Mouse (Mus musculus) right cerebral cortex, adult 18-20 months (tissue): ENCODE measurements around the gene Phactr1.
A peak's percentile ranks its signal among the peaks of the same experiment; 100 is the strongest.

ENCODE experiments used
- DNase-seq: peaks from one replicate; pipeline ENCODE4 v3.0.0; 2022; ENCODE audit warnings: mixed read lengths

Phactr1 gene

DNA sequence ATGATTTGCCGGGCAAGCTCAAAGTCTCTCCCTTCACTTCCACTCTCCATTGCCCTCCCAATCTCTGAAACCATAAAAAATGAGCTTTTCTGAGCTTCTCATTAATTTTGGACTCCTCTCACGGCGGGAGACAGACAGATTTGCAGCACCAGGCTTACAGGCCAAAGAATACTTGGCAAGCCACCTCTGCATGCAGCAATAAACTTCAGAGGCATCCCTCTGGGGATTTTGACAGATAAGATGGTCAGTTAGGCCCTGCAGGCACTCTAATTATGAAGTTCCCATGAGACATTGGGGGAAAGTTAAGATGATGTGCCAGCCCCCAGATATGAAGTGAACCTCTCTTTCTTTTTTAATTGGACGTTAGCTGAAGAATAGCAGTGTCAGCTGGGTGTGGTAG lies 300.2 kb downstream of the Phactr1 start:
- no peak for DNase-seq

DNA sequence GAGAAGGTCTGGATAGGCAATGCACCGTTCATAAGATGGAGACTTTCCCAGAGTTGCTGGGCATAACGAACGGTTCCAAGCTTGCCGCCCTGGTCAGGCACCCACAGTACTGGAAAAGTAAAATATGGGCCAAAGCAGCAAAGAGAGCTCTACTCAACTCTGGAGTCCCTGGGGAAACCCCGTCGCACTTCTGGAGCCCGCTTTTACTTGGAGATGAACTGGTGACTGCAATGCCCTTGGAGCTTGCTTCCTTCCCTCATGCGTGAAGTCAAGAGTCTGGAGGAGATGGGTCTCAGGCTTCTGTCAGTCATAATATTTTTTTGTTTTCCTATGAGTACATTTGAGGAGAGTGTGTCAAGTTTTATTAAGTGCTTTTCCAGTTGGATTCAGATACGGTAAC lies 302.2 kb downstream of the Phactr1 start:
- no peak for DNase-seq

DNA sequence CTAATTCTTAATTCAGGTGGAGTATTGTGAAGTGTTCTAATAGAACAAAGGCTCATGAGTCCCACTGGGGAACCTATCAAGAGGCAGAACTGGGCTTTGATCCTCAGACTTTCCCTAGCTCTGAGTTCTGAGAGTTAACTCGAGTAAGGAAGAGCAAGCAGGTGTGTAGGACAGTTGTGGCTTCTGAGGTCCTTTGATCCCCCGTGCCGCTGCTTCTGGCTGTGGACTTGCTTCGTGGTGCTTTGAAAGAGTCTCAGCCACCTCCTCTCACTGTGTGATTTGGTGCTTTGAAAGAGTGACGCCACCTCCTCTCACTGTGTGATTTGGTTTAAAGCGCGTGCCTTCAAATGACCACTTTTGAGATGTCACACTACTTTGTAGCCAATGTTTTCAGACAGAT lies 305.4 kb downstream of the Phactr1 start:
- DNase-seq, result no peak

DNA sequence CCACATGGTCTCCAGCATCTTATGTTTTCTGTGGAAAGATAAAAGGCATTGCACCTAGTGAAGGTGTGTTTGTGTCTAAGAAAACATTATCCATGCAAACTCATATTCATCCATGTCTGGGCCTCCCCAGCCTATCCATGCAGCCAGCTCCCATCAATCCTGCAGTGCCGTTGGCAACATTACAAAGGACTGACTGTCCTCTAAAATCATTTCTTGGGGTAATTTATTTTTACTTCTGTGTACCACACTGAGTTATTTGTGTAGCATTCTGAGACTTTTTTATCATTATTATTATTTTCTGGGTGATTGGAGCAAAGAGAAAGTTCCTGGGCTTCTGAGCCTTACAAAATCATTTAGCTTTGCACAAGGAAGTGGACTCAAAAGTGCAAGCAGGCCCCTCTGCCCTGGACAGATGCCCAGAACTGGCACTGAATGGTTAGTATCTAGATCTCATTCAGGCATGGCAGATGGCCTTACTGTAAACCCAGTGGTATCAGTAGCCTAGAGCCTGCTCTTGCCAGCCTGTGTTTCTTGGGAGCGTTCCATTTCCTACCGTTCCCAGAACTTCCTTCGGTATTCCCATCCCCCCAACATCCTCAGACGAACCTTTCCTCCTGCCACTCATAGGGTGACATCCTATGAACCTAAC lies 307.6 kb downstream of the Phactr1 start:
- DNase-seq, result no peak

DNA sequence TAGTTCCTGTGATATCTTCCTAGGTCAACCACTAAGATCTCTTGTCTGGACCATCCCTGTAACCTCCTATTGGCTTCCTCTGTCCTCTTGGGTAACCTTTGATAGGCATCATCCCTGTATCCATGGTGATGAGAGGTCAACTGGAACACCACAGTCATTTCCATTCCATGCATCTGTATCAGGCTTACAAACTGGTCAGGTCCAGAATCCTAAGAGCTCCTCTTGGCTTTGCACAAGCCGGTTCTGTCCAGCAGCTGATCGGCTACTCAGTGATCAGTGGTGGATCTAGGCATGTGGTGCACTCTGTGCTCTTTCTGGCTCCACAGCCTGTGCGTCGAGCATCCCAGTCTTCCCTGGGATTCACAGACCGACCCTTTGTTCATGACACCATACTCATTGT lies 309.1 kb downstream of the Phactr1 start:
- no peak for DNase-seq

DNA sequence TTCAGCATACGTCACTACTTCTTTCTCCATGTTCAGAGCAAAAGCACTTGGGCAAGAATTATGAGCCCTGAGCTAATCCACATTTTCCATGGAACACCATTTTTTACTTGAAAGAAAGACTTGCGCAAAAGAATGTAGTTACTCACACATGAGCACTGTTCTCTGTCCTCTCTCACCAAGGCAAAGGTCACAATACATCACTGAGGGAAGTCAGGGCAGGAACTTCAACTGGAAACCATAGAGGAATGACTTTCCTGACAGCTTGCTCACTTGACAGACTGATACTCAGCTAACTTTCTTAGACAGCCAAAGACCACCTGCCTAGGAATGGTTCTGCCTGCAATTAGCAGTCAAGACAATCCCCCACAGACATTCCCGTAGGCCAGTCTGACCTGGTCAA lies 309.6 kb downstream of the Phactr1 start:
- no peak for DNase-seq

DNA sequence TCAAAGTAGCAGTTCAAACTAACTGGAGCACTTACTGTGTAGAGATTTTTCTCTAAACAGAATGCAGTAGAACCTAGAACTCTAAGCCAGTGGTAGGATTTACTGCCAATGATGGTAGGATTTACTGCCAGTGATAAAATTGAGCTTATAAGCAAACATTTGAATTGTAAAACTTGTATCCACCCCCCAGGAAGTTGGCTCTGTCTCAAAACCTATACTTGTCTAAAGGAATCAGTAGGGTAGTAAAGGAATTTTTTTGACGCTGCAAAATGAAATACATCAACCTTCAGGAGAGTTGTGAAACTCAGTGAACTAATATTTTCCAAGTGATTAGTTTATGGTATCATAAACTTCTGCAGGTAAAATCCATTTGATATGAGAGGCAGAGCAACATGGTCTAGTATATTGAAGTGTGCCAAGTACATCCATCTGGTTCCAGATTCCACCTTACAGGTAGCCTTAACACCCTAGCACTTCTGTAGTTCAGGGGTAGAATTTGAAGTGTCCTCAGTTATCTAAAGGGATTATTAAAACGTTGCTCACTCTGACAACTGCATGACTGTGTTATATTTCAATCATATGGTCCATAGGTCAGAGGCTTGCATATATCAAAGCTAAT lies 310.2 kb downstream of the Phactr1 start:
- DNase-seq, result no peak

DNA sequence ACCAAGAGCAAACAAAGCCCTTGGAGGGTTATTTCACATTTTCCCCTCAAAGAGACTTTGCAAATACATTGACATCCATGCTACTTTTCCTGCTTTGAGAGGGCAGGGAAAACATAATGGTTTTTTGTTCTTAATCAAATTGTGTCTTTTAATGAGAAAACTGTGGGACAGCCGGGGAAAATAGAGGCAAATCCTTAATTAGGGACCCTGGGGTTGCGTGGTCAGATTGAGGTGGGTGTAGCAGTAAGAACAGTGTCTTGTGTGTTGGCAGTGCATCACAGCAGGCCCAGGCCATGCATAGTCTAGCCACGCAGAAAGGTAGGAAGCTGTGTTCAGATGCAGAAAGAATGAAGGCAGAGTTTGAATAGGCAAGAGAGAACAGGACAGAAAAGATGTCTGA lies 310.7 kb downstream of the Phactr1 start:
- no peak for DNase-seq

DNA sequence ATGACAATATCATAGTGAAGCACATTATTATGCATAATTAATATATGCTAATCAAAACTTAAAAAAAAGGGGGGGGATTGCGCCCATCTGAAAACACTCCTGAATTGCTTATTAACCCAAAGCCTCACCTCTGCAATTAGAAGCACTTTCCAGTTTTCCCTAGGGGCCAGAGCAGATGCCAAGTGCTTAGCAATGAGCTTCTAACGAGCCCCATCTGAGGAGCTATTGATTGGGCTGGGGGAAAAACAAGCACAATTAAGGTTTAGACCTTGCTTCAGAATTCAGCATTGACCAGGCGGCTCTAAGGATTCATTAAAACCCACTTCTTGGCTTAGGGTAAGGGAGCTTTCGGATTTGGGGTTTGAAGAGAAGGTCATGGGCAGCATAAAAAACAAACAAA lies 311.9 kb downstream of the Phactr1 start:
- DNase-seq, result no peak

DNA sequence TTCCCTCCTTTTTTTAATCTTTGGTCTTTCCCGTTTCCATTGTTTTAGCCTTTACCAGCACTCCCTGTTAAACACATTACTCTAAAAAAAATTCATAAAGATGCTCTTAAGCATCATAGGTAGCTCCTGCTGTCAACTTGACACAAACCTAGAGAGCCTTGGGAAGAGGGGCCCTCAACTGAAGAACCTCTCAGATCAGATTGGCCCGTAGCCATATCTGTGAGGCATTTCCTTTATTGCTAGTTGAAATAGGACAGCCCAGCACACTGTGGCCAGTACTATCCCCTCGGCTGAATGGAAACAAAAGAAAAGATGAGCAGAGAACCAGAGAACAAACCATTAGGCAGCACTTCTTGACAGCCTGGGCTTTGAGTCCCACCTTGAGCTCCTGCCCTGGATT lies 313.9 kb downstream of the Phactr1 start:
- no peak for DNase-seq

DNA sequence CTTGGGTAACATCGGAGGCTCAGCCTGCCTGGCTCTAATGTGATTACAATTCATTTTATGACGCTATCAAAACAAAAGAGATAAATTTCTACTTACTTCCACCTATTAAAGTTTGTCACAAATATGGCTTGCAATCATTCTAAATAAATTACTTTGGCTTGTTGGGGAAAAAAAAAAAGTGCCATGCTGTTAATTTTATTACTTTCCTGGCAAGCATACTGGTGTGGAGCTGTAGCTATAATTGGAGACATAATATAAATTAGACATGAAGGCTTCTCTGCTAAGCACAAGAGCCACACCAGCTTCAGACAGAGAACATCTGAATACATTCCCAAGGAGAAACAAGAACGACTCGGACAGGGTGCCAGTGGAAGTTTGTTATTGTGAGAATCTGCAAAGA lies 315.8 kb downstream of the Phactr1 start:
- DNase-seq, result no peak

DNA sequence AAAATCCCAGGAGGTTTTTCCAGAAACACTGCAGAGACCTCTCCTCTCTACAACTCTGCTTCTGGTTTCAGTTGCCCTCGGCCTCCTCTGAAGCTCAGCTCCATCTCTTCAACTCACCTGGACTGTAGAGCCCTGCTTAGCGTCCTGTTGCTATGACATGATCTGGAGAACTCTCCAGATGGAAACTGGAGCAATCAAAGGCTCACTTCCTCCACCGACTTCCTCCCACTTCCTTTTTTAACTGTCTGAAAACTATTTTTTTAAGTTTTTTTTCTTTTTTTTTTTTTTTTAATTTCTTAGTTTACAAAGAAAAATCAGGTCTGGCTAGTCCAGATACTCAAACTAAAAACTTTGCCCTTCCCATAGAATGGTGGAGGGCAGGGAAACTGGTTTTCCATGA lies 318.9 kb downstream of the Phactr1 start:
- no peak for DNase-seq

DNA sequence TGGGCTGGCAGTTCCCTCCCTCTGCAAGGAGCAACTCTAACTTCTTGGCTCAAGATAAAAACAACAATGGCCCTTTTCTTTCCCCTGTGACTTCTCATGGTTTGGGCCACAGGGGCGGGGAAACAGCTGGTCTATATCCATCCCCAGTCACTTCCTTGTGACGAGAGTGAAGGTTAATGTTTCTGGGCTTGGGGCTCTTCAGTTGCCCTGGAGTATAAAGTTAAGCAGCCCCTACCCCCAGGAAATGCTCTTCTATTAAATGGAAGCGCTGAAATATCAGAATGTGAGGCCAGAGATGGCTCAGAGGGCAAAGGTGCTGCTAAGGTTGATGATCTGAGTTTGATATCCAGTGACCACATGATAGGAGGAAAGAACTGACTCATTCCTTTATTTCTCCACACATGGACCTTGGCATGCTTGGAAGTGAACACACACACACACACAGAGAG lies 324.7 kb downstream of the Phactr1 start:
- DNase-seq, result no peak

DNA sequence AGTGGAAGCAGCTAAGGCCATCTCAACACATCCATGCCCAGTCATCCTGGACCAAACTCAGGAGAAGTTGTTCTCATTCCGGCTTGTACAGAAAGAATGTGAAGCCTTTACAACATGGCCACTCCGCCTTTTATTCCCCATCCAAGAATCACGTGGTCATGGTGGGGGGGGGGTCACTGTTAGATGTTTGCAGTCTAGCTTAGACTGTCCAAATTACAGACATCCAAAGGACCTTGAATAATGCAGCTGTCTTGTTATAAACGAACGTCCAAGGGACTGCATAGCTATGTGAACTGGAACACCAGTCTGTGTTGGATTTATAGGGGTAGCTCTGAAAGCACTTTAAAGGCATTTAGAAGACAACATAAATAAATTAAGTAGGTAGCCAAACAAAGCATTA lies 328.0 kb downstream of the Phactr1 start:
- no peak for DNase-seq

DNA sequence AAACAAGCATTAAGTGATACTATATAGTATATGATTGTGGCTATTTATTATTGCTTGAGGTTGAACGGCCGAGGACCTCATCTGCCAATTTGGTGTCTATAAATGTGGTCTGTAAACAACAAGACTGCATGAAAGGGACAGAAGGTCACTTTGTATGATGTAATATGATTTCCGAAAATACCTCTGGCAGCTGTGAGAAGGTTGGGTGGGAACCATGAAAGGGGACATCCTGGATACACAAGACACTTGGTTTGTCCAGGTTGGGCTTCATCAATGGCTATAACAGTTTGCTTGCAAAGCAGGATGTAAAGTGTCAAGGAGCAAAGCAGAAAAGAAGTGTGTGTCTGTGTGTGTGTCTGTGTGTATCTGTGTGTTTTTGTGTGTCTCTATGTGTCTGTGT lies 329.2 kb downstream of the Phactr1 start:
- no peak for DNase-seq

DNA sequence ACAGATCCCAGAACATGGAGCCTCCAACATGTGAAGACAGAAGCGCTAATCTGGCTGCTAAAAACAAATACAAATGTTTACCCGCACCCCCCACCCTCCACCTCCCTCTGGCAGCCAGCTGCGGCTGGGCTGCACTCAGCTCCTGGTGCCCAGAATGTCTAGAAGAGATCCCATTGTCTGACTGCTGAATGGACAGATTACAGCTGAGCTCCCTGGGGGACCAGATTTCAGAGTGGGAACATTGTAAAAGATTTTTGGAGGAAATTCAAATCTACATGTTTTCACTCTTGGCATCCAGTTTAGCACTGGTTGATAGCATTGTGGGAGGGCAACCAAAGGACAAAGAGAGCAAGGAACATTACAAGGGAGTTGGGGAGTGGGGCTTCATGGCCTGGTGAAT lies 331.1 kb downstream of the Phactr1 start:
- DNase-seq, result no peak

DNA sequence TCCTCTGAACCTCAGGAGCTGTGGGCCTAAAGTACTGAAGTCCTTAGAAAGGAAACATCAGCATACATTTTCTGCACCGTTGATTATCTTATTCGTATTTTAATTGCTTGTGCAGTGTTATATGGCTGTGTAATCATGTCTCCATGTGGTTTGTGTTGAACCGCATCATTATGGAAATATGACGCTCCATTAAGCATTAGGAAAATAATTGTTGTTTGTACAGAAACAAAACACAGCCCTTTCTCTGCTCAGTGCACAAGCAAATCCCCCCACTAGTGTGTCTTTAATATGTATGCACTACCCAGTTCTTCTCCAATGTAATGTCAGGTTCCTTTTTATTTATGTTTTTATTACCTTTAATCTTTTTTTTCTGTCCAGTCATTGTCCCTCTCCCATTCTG lies 333.6 kb downstream of the Phactr1 start:
- DNase-seq, result no peak

DNA sequence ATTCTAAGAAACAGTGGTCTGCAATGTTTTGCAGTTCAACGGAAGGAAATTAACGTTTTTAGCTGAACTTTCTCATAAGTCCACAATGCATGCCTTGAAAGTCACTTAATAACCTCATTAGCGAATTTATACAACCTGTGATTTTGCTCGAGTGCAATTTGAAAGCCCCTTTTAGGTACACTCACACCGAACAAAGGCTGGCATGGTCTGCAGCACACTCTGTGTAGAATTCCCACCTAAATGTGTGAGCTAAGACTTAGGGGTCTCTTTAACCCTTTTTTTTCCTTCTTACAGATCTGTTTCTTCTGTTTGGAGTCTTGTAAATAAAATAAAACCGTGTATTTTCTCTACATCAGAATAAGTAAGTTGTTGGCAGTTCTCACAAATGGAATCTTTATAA lies 335.3 kb downstream of the Phactr1 start:
- no peak for DNase-seq

DNA sequence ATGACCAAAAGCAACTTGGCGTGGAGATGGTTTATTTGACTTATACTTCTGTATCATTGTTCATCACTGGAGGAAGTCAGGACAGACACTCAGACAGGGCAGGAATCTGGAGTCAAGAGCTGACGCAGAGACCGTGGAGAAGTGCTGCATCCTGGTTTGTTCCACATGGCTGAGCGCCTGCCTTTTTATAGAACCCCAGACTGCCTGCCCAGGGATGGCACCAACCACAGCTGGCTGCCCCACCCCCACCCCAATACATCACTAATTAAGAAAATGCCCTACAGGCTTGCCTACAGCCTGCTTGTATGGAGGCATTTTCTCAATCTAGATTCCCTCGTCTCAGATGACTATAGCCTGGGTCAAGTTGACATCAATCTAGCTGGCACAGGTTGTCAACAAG lies 338.4 kb downstream of the Phactr1 start:
- DNase-seq, result no peak

DNA sequence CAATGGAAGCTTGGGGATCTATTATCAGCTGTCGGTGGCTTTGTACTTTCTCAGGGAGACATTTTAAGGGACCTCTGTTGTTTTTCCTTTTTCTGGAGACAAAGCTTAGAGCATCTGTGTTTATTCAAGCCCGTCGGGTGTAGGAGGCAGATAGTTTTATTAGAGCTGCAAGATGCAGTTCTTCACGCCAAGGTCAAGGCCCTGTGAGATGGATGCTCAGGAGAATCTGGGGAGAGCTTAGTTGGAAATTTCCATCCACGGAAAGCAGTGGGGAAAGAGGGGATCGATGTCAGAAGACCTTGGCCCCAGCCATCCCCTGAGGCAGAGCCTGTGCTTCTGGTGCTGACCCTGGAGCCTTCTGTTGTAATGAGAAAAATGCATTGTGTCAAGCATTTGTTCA lies 340.6 kb downstream of the Phactr1 start:
- no peak for DNase-seq

DNA sequence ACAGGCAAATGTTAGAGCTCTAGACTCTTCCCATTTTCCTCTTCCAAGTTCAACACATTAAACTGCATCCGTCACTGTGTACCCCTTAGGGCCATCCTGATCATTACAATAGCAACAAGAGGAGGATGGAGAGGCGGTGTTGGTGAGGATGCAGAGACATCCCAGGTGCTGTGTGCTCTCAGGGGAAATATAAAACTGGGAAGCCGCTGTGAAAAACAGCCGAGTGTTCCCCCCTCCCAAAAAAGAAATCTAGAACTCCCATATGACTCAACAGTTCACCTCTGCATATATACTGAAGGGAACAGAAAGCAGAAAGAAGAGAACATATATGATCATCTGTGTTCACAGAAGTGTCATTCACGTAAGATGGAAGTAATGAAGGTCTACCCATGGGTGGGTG lies 342.6 kb downstream of the Phactr1 start:
- DNase-seq, result no peak

DNA sequence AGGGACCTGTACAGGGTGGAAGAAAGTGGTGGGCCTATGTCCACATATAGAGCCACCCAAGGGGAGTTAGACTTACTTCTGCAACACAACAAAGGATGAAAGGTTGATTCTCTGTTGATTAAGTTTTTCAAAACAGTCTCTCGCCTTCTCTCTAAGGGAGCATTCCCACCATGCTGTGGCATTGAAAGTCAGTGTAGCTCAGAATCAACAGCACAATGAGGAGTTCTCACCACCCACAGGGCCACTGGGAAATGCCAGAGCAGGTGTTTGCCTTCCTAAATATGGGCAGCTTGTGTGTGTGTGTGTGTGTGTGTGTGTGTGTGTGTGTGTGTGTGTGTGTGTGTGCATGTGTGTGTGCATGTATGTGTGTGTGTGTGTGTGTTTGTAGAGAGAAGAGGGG lies 347.1 kb downstream of the Phactr1 start:
- DNase-seq, result no peak

DNA sequence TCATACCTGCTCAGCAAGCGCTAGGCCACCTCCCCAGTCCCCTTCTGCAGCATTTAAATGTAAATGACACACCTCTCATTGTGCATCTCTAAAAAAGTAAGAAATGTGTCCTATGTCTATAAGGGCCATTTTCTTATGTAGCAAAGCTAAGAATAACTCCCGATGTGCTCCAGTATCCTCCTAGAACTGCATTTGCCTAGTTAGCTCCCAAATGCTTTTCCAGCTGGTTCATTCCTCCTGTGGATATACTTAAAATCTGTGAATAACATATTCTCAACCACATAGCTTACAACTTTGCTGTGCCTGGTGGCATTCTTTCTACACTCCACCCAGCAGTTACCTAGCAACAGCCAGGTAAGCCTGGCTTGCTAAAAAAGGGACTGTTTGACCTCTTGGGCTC lies 349.8 kb downstream of the Phactr1 start:
- no peak for DNase-seq

DNA sequence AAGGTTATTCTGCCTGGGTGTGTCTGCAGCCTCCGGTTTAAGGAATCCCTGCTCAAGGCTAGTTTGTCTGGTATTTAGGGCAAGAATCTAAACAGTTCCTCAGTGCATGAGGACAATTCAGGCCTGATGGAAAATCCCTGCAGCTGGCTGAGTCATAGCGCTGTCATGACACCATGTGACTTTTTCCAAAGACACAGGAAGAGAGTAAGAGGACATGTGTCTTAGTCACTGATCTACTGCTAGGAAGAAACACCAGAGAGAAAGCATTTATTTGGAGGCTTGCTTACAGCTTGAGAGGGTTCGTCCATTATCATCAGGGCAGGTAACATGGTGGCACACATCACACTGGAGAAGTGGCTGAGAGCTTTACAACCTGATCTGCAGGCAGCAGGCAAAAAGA lies 352.0 kb downstream of the Phactr1 start:
- DNase-seq, result peak; percentile 42

DNA sequence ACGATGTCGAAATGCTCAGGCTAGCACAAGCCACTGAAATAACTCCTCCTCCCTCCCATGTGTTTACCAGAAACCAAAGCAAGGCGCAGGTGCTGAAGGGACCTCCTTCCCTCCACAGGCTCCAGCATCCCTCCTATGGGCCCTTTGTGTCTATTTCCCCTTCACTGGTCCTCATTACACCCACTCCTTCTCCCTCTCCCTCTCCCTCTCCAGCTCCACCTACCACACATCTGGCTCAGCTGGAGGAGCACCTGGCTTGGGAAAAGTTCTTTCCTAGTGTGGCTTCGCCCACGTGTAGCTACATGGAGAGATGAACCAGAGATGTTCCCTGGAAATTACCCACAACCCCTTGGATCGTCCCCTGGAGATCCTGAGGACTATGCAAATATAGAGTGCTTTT lies 356.1 kb downstream of the Phactr1 start:
- no peak for DNase-seq
